Mouse (Mus musculus) embryo, embryonic 11.5 days (tissue): ENCODE data around the gene Kank4.
"Not testable (repeated sequence)": the region's sequence is repeated elsewhere in the genome, so short reads cannot be mapped to it uniquely, and the experiment has no call there.

Experiments used
- DNase-seq: peaks from one replicate; pipeline ENCODE4 v3.0.0-alpha.2; 2012; ENCODE audit warnings: low read depth, low spot score

Kank4 gene

GRCm38 (mm10) chr4:98834782-98835181 lies 17.4 kb upstream of the Kank4 start:
- no peak for DNase-seq

GRCm38 (mm10) chr4:98831726-98832125 lies 14.4 kb upstream of the Kank4 start:
- DNase-seq = no peak

GRCm38 (mm10) chr4:98826701-98827100 lies 9.4 kb upstream of the Kank4 start:
- no peak for DNase-seq

GRCm38 (mm10) chr4:98823740-98824139 lies 6.4 kb upstream of the Kank4 start, which contains the start of gene I0C0044D17Rik:
TSS of gene I0C0044D17Rik (minus strand) at chr4:98823840.
- not testable (repeated sequence) for DNase-seq

- no peak for DNase-seq
Measured at GRCm38 (mm10) chr4:98823047-98823446, 5.7 kb upstream of the Kank4 start.

GRCm38 (mm10) chr4:98822478-98822877 lies 5.1 kb upstream of the Kank4 start:
- no peak for DNase-seq

- no peak for DNase-seq
Measured at GRCm38 (mm10) chr4:98819216-98819755, 1.9 kb upstream of the Kank4 start.

GRCm38 (mm10) chr4:98816807-98817183 lies 542 bp downstream of the Kank4 start:
- DNase-seq = no peak

GRCm38 (mm10) chr4:98806306-98806705 lies 11.0 kb downstream of the Kank4 start:
- DNase-seq = no peak

- no peak for DNase-seq
Measured at GRCm38 (mm10) chr4:98805291-98806048, 11.9 kb downstream of the Kank4 start.

GRCm38 (mm10) chr4:98804476-98805134 lies 12.7 kb downstream of the Kank4 start:
- no peak for DNase-seq

GRCm38 (mm10) chr4:98801775-98802174 lies 15.6 kb downstream of the Kank4 start:
- DNase-seq = no peak

- DNase-seq = no peak
Measured at GRCm38 (mm10) chr4:98800824-98801223, 16.5 kb downstream of the Kank4 start.

GRCm38 (mm10) chr4:98796591-98797341 lies 20.6 kb downstream of the Kank4 start:
- DNase-seq = no peak

GRCm38 (mm10) chr4:98795241-98795640 lies 22.1 kb downstream of the Kank4 start:
- no peak for DNase-seq

- no peak for DNase-seq
Measured at GRCm38 (mm10) chr4:98793486-98793885, 23.9 kb downstream of the Kank4 start.

GRCm38 (mm10) chr4:98790721-98791120 lies 26.6 kb downstream of the Kank4 start:
- no peak for DNase-seq

- no peak for DNase-seq
Measured at GRCm38 (mm10) chr4:98789861-98790311, 27.5 kb downstream of the Kank4 start.

- DNase-seq = no peak
Measured at GRCm38 (mm10) chr4:98789133-98789765, 28.1 kb downstream of the Kank4 start.

- DNase-seq = no peak
Measured at GRCm38 (mm10) chr4:98786281-98786680, 31.1 kb downstream of the Kank4 start.

GRCm38 (mm10) chr4:98785851-98786250 lies 31.5 kb downstream of the Kank4 start:
- DNase-seq = no peak

GRCm38 (mm10) chr4:98778219-98778618 lies 39.1 kb downstream of the Kank4 start:
- no peak for DNase-seq
